Mouse (Mus musculus) heart, postnatal 0 days (tissue): ENCODE data around the gene Tm2d1. TPM values are rescaled to one million over a fixed set of nuclear protein-coding genes. Genes with fewer than 3 reads are reported as not detected.
A peak's percentile ranks its signal among the peaks of the same experiment; 100 is the strongest.

Source experiments
- ATAC-seq: fragments of 200-750 bp; cut with Nextera tagmentation; 2 replicates; pipeline ENCODE4 v1.8.0; 2017; ENCODE audit warnings: low read depth, moderate number of reproducible peaks, moderate library complexity; ENCODE audit not compliant: insufficient read depth
- DNase-seq: peaks from one replicate; pipeline ENCODE4 v3.0.0-alpha.2; 2016; ENCODE audit warnings: low spot score
- H3K27ac ChIP-seq: fragments of 300-500 bp; sonication (generic); 2 replicates; pipeline ENCODE4 v1.5.1; 2014; ENCODE audit warnings: low read depth, mild to moderate bottlenecking
- H3K27me3 ChIP-seq: fragments of 300-500 bp; sonication (generic); 2 replicates; pipeline ENCODE4 v1.6.1; 2014; ENCODE audit warnings: low read length, mixed read lengths; ENCODE audit not compliant: control insufficient read depth, insufficient read depth
- H3K36me3 ChIP-seq: fragments of 300-500 bp; sonication (generic); replicated peaks from 2 replicates; pipeline ENCODE4 v1.6.1; 2014; ENCODE audit warnings: low read length, mixed read lengths; ENCODE audit not compliant: control insufficient read depth, insufficient read depth
- H3K4me1 ChIP-seq: fragments of 300-500 bp; sonication (generic); 2 replicates; pipeline ENCODE4 v1.6.1; 2014; ENCODE audit warnings: antibody characterized with exemption; ENCODE audit not compliant: control insufficient read depth, insufficient read depth
- H3K4me2 ChIP-seq: fragments of 300-500 bp; sonication (generic); 2 replicates; pipeline ENCODE4 v1.6.1; 2014; ENCODE audit warnings: low read depth, mild to moderate bottlenecking, low read length, moderate library complexity
- H3K4me3 ChIP-seq: fragments of 300-500 bp; sonication (generic); 2 replicates; pipeline ENCODE4 v1.5.1; 2014; ENCODE audit warnings: low read depth, low read length
- H3K9ac ChIP-seq: fragments of 300-500 bp; sonication (generic); replicated peaks from 2 replicates; pipeline ENCODE4 v1.6.1; 2014; ENCODE audit warnings: low read depth, low read length, mixed read lengths
- H3K9me3 ChIP-seq: fragments of 300-500 bp; sonication (generic); replicated peaks from 2 replicates; pipeline ENCODE4 v1.6.1; 2016; ENCODE audit warnings: low read length; ENCODE audit not compliant: control insufficient read depth
- CTCF ChIP-seq: IDR thresholded peaks from 2 replicates; pipeline ENCODE4 v1.5.1; 2016; ENCODE audit warnings: antibody characterized with exemption, control low read depth, low read depth
- EP300 ChIP-seq: IDR thresholded peaks from 2 replicates; pipeline ENCODE4 v1.6.1; 2016; ENCODE audit warnings: antibody characterized with exemption, low read depth
- WGBS: fragments of 180-500 bp; shearing (Covaris S2); extraction: QIAGEN DNeasy Blood & Tissue Kit; methylation state at CpG from one replicate; pipeline ENCODE4 v1.1.7; 2014; 5-methylcytosine and 5-hydroxymethylcytosine counted together
- polyA plus RNA-seq: library from polyadenylated mRNA; unstranded; fragments of >200 nt; fragmentation: Nextera tagmentation; extraction: Ambion mirVana; gene quantifications from 2 replicates; pipeline ENCODE4 v1.2.1, GENCODE M21; 2015
- total RNA-seq: library from RNA; depleted of rRNA; stranded (reverse); fragments of >200 nt; gene quantifications from 2 replicates; pipeline ENCODE4 v1.2.3, GENCODE M21; 2014; ENCODE audit warnings: low replicate concordance

Gene Tm2d1
- total and polyA plus RNA-seq, 2 experiments from 2014 or later: 59.4 to 129 TPM

DNA sequence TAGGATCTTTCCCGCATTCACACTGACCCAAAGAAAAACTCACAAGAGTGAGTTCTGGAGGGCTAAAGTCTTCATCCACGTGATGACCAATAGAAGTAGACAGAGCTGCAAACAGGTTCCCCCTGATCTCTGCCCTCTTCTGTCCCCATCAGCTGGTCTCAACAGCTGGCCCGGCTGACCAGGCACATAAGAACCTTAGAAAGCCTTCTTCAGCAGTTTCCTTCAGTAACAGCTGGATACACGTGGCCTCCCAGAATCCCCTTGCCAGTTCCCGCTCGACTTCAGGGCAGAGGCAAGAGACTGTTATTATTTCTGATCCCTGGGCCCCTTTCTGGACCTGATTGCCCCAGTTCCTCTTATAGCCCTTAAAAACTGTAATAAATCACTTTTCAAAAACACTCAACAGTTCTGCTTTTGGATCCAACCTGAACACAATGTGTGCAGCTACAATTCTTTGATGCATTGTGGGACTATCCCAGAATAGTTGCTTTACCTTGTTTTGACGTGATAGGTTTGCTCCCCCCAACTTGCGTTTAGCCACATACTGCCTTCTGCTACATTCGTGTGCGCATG, 43.0 kb downstream of the Tm2d1 start:
- DNase-seq (no peak), ATAC-seq (no peak)
- H3K27me3 ChIP-seq: no peaks in the 10 kb centered on the region
- H3K36me3 ChIP-seq: no peaks in the 10 kb centered on the region
- H3K9me3 ChIP-seq: no peaks in the 10 kb centered on the region
- no peak overlapping the region for H3K27ac ChIP-seq
- H3K4me1 ChIP-seq: no peaks in the 10 kb centered on the region
- H3K4me2 ChIP-seq: no peak overlapping the region
- no peak overlapping the region for H3K4me3 ChIP-seq
- H3K9ac ChIP-seq: no peak overlapping the region
- TF ChIP-seq EP300 (no peak), CTCF (no peak)
- 72% methylated on average over 10 of the region's 10 CpGs for WGBS

DNA sequence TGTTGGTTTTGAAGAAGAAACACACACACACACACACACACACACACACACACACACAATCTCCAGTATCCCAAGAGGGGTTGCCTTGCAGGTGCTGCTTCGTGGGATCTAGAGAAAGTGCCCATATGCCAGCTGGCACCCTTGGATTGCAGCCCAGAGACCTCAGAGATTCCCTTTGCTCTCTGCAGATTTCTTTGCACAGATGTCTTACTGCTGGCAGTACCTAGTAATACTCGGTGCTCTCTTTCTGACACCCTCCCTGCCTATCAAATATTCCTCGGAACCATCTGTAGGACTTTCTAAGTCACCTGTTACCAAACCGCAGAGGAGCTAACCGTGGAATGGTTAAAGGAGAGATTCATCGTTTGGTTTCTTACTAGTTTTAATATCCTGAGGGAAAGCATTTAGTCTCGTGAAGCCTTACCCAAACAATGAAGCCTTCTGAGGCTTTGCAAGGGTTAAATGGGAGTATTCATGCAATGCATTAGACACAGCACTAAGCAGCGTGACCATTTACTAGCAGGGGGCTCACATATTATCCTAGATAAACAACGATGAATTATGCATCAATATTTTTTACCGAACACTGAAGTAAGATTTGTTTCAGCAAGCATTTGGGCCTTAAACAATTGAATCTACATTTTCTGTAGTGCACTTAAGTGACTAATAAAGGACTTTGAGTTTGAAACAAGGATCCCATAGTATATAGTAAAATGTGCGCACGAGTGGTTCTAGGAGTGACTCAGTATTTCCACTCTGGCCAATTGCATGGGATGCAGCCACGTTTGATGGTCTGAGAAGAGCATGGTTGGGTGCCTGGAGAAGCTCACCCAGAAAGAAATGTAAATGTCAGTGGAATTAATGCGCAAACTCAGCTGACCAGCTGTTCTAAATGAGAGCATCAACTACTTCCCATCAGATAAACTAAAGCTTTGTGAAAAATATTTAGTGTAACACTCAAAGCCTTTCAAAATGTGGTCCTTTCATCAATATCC, 44.2 kb downstream of the Tm2d1 start:
- H3K36me3 ChIP-seq: no peaks in the 10 kb centered on the region
- H3K27me3 ChIP-seq: no peaks in the 10 kb centered on the region
- TF ChIP-seq EP300: no peak
- no peak for TF ChIP-seq CTCF
- no peaks in the 10 kb centered on the region for H3K9me3 ChIP-seq
- H3K4me3 ChIP-seq: no peak overlapping the region
- no peak overlapping the region for H3K9ac ChIP-seq
- ATAC-seq (no peak), DNase-seq (no peak)
- H3K4me1 ChIP-seq: no peaks in the 10 kb centered on the region
- no peak overlapping the region for H3K4me2 ChIP-seq
- 74% methylated on average over 14 of the region's 14 CpGs for WGBS
- no peak overlapping the region for H3K27ac ChIP-seq

- H3K4me1 ChIP-seq: no peaks in the 10 kb centered on the region
- H3K27me3 ChIP-seq: no peaks in the 10 kb centered on the region
- no peak for DNase-seq
- no peak overlapping the region for H3K9ac ChIP-seq
- no peaks in the 10 kb centered on the region for H3K9me3 ChIP-seq
- ATAC-seq: no peak
- 58% methylated on average over 5 of the region's 5 CpGs for WGBS
- no peak overlapping the region for H3K4me2 ChIP-seq
- TF ChIP-seq CTCF: no peak
- no peak overlapping the region for H3K4me3 ChIP-seq
- H3K36me3 ChIP-seq: no peaks in the 10 kb centered on the region
- no peak overlapping the region for H3K27ac ChIP-seq
These were observed 45.9 kb downstream of the Tm2d1 start for GRCm38 (mm10) chr4:98337197-98337596.

DNA sequence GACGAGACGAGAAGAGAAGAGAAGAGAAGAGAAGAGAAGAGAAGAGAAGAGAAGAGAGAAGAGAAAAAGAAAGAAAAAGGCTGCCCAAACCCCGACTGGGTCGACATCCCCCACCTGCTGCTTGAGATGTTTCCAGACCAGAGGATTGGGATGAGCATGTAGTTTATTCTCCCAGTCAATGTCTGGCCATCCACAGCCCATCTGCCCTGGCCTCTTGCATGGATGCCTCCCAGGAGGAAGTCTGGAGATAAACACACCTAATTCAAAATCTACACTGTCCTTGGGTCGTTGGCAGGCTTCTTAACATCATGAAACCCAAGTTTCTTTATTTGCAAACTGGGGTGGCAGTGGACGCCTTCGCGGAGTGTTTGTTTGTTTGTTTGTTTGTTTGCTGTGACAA, 47.4 kb downstream of the Tm2d1 start:
- ATAC-seq: no peak
- Histone ChIP-seq H3K9me3 (no peaks in the 10 kb centered on the region), H3K4me2 (no peak overlapping the region), H3K4me1 (no peaks in the 10 kb centered on the region), H3K9ac (no peak overlapping the region), H3K4me3 (no peak overlapping the region), H3K27ac (no peak overlapping the region), H3K27me3 (no peaks in the 10 kb centered on the region), H3K36me3 (no peaks in the 10 kb centered on the region)
- TF ChIP-seq CTCF (no peak), EP300 (no peak)
- no peak for DNase-seq
- 78% methylated on average over 8 of the region's 8 CpGs for WGBS

GRCm38 (mm10) chr4:98322223-98322622, 60.9 kb downstream of the Tm2d1 start:
- TF ChIP-seq CTCF (peak; percentile 97), EP300 (peak; percentile 47)
- no peaks in the 10 kb centered on the region for H3K36me3 ChIP-seq
- WGBS: under 1% methylated on average over 29 of the region's 29 CpGs

More at GRCm38 (mm10) chr4:98322223-98322622, 60.9 kb downstream of the Tm2d1 start:
- ATAC-seq (peak; percentile 93), DNase-seq (peak; percentile 90)
- Histone ChIP-seq H3K9me3 (peaks cover 5% of the 10 kb centered on the region), H3K4me1 (peaks cover 9% of the 10 kb centered on the region; the same call in 1 of the 2 replicates), H3K9ac (peak overlapping the region; percentile 41), H3K4me3 (peak overlapping the region; percentile 44), H3K27ac (peak overlapping the region; percentile 87), H3K4me2 (peak overlapping the region; percentile 78), H3K27me3 (no peaks in the 10 kb centered on the region)
